Mouse (Mus musculus) B cell, adult 67 days (primary cell): Measurements from ENCODE around the gene Mipol1. TPM values are rescaled to one million over a fixed set of nuclear protein-coding genes. Genes with fewer than 3 reads are reported as not detected.

Experiments
- total RNA-seq, 2 experiments: library from RNA; stranded (reverse); gene quantifications; 4 replicates each; pipeline ENCODE4 v1.2.4; 2023

The Mipol1 gene
- total RNA-seq = 10 to 100 TPM in 1 of 2 experiments, 1 to 10 TPM in 1; 5.9 to 11.8 TPM

GRCm38 (mm10) chr12:57230192-57230706 is at the start of gene Mipol1, which contains the start of gene Prps1l3:
Gene Mipol1 (plus strand): TSS chr12:57230427.
Gene Prps1l3 (plus strand): TSS chr12:57230412.

DNA sequence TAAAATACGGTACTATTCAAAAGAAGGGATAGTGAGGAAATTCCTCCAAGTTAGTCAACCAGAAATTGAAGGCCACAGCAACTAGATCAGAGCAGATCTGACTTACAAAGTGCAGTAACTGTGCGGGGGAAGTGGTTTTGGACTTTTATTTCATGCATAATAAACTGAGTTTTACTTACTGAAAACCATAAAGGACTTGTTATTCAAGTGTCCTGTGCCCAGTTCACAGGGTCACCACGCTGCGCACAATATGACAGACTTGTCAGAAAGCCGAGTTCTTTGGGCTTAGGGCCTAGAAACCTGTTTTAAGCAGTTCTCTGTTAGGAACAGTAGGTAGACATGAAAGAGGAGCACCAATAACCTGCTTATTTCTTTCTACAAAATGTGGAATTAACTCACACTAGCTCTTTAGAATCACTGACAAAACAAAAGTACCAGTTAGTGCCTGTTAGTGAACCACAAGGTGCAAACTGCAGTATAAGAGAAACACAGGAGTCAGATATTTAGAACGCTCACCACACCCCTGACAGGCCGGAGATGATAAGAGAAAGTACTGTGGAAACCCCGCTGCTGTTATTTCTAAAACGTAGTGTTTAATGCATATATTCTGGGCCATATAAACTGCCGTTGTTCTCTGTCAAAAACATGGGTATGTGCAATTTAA is 32.7 kb upstream of the Mipol1 start, which contains the start of gene Slc25a21:
Gene Slc25a21, minus strand, starts transcription at position 110 of the 664 bp plus-strand sequence.

Other genes starting within 250 kb of the Mipol1 start
- gene Slc25a21, start 33.0 kb upstream of the Mipol1 start, total RNA-seq = not detected
- 10 to 100 TPM; 58.0 to 59.1 TPM for gene Prps1l3, start within 50 bp of the Mipol1 start, total RNA-seq